Mouse (Mus musculus) B cell, adult 2 months (primary cell): ENCODE results near the gene Rhoc.
A peak's percentile ranks its signal among the peaks of the same experiment; 100 is the strongest.
"Not testable (repeated sequence)": the region's sequence is repeated elsewhere in the genome, so short reads cannot be mapped to it uniquely, and the experiment has no call there.

Experiments
- DNase-seq, 2 experiments: peaks; one replicate each; pipeline ENCODE4 v3.0.0; 2022

The Rhoc gene

DNA sequence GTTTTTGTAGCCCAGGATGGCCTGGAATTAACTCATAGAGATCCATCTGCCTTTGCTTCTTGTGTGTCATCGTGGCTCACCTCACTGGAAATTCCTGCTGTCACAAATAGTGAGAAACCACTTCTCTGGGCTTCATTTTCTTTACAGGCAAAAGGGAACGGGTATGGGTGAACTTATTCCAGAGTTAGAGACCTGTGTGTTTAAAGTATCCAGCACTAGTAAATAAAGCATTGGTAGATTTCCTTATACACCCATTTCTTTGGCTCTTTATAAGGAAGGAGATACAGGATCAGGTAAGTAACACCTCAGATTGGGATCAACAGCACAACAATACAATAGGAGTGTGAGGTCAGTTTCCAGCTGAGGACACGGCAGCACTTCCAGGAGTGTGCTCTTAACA, at the start of gene Rhoc:
TSS of gene Rhoc (plus strand) at position 301 of the 400 bp plus-strand sequence.
- DNase-seq = no peak

DNA sequence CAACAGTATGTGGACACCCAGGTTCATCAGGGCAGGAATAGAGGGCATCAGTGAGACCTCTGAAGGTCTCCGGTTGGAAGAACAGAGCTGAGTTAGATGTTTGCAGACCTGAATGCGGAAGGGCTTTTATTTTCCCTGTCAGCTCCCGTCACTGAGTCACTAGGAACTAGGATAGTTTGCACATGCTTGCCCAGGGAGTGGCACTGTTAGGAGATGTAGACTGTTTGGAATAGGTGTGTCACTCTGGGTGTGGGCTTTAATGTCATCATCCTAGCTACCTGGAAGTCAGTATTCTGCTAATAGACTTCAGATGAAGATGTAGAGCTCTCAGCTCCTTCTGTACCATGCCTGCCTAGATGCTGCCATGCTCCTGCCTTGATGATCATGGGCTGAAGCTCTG, 46.2 kb upstream of the Rhoc start:
- DNase-seq = no peak

DNA sequence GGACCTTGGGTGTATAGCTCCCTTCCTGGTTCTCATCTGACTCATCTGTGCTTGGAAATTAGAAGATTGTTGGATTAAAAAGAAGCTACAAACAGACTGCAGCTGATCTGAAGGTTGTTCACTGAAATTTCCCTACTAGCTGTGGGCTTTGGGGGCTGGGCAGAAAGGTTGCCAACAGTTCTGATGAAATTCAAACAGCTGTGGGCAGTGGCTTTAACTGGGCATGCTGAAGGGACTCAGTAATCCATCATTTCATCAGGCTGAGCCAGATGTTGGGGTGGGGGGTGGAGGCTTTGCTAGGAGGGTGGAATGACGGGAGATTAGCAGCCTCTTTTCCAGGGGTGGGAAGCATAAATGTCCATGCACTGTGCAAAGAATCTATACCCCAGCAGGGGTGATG, 45.0 kb upstream of the Rhoc start:
- no peak for DNase-seq

DNA sequence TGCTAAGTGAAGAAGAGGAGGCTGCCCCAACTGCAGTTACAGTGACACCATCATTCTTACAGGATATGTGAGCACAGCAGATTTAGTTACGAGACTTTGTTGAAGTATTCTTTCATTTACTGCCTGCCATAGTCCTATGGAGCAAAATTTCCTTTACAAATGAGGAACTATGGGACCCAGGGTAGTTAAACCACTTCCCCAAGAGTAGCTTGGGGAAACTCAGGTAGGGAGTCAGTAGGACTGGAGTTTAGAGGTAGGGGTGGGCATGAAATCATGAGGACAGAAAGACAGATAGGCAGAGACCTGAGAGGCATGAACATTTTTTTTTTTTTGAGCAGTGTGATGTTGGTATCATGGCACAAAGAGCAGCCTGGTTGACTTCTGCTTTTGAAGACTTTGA, 44.3 kb upstream of the Rhoc start:
- DNase-seq = no peak

DNA sequence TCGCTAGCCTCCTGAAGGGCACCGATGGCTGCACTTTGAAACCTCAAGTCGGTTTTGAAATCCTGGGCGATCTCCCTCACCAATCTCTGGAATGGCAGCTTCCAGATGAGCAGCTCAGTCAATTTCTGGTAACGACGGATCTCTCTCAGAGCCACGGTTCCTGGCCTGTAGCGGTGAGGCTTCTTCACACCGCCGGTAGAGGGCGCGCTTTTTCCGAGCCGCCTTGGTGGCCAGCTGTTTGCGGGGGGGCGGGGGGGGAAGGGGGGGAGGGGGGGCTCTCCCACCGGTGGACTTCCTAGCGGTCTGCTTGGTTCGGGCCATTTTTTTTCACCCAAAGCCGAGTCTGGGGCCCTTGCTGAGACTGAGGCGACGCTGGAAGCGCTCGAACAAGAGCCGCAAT, 35.3 kb upstream of the Rhoc start:
- DNase-seq = peak; percentile 33 to 42

DNA sequence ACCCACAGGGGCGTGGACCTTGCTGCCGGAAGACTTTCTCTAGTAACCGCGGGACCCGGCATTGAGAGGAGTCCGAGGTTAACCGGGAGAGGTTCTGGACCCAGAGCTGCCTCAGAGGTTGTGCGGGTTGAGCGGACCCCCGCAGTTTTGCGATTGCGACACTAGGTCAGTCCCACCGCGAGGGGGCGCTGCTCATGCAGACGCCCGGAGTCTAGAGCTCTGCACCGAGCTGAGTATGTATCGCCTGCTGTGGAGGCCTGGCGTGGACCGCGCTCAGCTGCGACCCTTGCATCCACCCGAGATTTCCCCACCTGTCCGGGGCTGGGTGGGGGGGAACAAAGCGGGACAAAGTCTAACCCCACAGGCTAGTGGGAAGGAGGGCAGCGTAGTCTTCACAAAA, 29.8 kb upstream of the Rhoc start:
- DNase-seq = peak; percentile 79 to 80

DNA sequence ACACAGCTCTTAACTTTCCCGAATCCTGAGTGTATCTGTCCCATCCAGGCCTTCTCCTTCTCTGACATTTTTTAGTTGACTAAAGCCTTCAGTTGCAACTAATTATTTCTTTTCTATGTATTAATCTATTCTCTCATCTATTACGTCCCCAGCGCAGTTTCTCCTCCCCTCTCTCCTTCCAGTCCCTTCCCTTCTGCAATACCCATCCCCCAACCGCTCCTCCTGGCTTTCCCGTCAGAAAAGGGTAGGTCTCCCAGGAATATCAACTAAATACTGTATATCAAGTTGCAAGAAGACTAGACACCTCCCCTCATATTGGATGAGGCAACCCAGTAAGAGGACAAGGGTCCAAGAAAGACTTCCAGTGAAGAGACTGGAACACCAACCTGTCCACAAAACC, 29.3 kb upstream of the Rhoc start:
- DNase-seq = no peak

DNA sequence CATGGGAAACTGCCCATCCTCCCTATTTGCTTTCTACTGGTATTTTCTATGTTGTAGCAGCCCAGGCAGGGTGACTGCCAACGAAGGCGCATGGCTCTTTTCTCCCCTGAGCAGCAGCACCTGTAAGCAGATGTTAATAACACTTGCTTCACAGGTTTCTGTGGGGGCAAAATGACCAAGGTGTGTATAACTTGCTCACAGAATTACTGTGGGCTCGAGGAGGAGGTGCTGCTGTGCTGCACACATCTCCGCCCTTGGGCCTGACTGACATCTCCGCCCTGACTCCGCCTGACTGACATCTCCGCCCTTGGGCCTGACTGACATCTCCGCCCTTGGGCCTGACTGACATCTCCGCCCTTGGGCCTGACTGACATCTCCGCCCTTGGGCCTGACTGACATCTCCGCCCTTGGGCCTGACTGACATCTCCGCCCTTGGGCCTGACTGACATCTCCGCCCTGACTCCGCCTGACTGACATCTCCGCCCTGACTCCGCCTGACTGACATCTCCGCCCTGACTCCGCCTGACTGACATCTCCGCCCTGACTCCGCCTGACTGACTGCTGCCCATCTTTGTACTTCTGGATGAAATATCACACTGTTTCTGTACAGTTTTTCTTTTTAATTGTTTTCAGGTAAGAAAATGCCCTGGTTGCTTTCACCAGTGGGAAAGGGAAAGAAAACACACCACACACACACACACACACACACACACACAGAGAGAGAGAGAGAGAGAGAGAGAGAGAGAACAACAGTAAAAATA, 25.9 kb upstream of the Rhoc start:
- not testable (repeated sequence) for DNase-seq

DNA sequence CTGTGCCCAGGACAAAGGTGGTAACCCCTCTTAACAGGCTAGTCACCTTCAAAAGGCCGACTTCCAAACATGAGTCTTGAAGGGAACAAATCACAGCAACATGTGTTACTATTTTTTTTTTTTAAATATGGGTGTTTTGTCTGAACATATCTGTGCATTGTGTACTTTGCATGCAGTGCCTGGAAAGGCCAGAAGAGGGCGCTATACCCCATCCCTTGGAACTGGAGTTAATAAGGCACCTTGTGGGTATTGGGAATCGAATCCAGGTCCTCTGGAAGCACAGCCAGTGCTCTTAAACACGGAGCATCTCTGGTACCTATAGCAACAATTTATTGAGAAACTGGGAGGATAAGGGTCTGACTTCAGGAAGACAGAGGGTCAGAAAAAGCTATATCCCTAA, 23.2 kb upstream of the Rhoc start:
- DNase-seq = peak; percentile 43 to 52

DNA sequence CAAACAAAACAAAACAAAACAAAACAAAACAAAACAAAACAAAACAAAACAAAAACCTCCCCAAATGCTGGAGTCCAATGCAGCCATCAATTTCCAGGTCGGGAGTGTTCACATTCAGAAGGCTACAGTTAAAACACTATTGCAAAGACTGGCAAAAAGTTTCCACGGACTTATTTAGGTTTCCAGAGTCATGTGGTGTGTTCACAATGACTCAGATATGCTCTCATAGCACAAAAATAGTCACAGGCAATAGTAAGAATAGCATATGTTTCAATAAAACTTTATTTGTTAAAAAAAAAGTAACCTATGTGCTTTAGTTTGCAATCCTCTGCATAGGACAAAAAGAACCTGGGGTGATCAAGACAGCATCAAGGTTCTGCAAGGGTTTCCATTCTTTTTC, 21.0 kb upstream of the Rhoc start:
- no peak for DNase-seq

DNA sequence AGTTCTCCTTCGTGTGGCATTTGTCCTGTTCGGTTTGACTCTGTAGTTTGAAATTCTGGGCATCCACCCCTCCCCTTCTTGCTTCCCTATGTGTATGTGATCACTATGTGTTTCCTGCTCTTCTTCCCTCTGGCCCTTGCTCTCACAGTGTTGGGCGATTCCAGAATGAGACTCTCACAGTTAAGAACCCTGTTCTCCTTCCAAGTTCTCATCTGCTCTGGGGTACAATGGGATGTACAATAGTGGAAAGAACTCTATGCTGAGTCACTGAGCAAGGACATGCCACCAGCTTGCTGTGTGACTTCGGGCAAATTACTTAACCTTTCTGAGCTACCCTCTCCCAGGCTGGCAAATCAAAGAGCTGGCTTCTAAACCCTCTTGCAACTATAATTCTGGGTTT, 20.5 kb upstream of the Rhoc start:
- DNase-seq = no peak

DNA sequence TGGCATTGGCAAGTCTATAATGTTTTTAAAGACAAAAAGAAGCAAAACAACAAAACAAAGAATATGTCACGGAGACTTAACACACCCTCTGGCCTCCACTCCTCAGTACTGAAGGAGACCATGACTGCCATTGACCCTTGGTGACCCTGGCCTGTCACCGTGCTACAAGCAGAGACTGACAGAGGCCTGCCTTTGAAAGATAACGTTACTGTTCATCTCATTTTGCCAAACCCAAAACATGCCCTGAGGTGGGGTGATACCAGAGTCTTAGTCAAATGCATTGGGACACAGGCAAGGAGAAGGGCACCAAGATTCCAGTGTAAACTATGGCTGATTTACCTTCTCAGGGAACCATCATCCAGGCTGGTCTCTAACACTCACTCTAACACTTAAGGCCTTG, 19.0 kb upstream of the Rhoc start:
- DNase-seq = no peak

DNA sequence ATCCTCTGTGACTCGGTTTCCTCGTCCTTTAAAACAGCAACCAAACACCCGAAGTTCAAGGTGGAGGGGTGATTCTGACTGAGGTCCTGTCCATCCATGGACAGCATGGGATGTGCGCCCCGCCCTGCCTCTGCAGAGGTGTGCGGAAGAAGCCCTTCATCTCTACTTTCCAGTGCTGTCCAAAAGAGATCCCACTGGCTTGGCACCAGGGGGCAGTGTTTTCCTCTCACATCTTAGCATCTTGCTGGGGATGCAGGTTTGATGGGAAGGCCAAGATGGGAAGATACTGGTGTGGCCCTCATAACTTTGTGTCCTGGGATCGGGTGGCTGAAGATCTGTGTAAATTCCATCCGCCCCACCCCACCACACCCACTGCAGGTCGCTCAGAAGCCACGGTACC, 18.1 kb upstream of the Rhoc start:
- peak; percentile 43 to 44 for DNase-seq

DNA sequence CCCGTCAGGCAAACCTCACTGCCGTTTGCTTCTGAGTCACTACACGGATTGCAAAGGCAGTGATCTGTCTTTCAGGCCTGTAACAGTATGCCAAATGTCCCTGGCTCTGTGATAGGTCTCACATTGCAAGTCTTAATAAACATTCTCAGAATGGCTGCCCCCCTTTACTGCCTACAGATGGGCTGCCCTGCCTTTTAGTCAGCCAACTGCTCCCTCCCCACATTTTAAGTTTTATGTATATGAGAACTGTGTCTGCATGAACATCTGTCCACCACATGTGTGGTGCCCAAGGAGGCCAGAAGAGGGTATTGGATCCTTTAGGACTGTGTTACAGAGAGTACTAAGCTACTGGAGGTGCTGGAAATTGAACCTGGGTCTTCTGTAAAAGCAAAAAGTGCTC, 17.3 kb upstream of the Rhoc start:
- no peak for DNase-seq

DNA sequence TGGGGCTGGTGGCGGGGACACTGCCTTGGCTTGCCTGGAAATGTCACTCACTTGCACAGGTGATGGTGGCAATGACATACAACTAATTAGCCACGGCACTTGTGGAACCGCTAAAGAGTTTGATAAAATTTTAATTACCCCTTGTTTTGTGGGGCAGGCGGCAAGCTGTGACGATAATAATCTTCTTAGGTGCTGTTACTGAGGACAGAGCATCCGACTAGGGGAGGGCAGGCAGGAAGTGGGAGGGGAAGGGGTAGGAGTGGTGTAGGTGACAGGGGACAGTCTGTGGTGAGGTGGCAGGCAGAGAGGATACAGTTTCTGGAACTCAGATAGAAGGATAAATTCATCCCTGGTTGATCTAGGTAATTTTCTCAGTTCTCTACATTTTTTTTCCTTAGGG, 16.7 kb upstream of the Rhoc start:
- no peak for DNase-seq

DNA sequence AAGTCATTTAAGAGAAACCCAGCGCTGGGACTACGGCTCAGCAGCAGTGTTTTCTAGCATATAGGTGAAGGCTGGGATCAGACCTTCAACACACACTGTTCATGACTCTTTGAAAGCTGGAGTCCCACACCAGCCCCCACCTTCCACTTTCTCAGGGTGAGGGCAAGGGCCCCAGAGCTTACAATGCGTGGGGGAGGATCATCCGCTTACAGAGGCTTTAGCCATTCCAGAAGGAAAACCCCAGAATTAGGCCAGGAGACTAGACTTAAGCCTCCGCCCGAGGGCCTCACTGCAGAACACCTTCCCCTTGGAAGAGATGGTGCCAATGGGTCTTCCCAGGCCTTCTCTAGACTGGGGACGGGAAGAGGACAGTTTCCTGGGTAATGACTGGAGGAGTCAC, 14.9 kb upstream of the Rhoc start:
- DNase-seq = no peak

DNA sequence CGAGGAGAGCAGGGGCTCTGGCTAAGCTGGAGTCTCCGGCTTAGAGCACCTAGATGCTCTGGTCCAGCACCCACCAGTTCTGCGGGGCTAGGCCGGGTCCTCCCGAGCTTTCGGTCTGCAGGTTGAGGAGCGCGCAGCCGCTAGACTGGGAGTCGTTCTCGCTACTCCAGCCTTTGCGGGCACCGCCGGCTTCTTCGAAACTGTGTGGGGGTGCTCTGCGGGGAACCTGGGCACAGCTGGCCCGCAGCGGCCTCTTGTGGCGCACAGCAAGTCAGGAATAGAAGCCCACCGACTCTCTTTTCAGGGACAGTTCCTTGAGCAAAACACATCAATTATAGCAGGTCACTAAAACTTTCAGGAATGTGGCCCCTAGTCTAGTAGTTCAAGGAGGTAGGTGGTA, 10.8 kb upstream of the Rhoc start:
- DNase-seq = peak; percentile 33 to 38

DNA sequence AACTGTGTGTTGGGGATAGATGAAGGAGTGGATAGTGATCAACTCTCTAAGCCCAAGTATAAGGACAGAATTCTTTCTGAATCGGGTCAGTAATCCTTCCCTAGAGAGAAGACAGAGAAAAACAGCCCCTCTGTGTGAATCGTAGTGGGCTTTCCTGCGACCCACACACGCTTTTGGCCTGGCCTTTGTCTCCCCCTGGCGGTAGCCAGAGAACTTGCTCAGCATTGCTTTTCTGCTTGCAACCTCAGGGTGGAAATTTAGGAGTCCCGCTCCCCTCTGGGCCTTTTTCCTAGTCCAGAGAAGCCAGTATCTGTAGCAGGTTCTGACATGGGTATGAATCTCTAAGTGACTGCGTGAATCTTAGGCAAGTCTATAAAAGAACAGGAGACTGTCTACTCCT, 8.2 kb upstream of the Rhoc start:
- DNase-seq = peak; percentile 77

DNA sequence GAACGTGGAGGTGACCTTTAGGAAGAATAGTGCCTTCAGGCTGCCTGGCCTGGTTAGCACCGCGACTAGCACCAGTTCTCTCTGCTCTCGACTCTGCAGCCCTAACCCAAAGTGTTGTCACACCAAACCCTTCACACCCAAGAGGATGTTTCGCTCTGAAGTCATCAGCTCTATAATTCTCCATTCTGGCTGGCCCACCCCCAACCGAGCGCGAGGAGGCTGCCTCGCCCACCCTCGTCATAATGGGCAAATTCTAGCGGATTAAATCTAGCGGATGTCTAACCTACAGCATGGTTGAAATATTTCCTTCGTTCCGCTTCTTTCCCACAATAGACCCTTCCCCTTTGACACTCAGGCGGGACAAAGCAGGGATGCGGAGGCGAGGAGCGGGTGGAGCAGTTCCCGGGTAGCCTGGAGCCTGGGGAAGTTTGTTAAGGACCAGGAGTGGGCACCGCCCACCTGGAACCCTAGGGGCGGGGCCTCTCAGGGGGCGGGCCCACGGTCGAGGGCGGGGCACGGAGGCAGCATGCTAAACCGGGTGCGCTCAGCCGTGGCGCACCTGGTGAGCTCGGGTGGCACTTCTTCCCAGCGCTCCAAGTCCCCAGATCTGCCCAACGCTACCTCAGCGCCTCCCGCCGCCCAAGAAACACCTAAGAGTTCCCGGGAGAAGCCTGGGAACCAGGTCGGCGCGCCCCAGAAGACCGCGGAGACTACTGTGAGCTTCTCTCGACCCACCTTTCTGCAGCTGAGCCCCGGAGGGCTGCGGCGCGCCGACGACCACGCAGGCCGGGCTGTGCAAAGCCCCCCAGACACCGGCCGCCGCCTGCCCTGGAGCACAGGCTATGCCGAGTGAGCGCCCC, 7.4 kb upstream of the Rhoc start, which contains the start of gene Ppm1j:
TSS of gene Ppm1j (plus strand) at position 496 of the 860 bp plus-strand sequence.
- peak; percentile 64 to 67 for DNase-seq

DNA sequence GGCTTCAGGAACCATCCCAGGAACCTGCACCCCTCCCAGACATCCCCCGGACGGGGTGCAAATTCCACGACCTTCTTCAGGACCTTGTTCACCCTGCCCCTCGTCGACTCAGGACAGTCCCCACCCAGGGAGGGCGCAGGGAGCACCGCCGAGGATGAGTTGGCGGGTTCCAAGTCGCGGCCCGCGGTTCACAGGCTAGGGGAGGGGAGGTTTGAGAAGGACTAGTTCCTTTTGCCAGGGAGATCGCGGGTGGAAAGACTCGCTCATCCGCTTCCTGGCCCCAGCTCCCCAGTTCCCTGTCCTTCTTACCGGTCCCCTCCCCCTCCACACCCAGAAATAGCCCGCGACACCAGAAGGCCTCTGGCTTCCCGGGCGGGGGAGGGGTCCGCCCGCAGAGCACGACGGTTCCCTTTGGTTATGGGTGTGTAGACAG, 6.7 kb upstream of the Rhoc start, which contains the start of gene Fam19a3:
TSS of gene Fam19a3 (minus strand) at position 370 of the 433 bp plus-strand sequence.
- DNase-seq = peak; percentile 34 to 36

DNA sequence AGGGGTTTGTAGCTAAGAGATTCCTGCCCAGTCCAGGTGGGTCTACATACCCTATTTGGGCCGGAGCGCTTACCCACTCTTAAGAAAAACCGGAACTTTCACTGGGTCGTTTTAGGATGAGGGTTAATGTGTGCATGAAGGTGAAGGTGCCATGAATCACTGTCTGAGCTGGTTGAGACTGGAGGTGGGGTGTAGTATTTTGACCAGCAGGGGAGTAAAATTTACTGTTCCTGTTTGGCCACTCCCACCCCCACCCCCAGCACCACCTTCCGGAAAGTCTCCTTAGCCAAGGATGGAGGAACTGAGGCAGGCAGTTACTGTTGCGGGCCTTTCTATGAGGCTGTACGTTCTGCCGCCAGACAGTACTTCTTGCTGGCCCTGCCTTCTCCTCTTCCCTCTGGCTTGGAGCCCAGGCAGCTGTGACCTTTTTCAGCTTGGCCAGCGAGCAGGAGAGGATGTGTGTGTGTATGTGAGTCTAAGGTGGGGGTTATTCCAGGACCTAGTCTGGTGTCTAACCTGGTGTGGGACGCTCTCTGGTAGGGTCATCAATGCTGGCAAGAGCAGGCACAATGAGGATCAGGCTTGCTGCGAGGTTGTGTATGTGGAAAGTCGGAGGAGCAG, 6.0 kb upstream of the Rhoc start:
- no peak for DNase-seq

DNA sequence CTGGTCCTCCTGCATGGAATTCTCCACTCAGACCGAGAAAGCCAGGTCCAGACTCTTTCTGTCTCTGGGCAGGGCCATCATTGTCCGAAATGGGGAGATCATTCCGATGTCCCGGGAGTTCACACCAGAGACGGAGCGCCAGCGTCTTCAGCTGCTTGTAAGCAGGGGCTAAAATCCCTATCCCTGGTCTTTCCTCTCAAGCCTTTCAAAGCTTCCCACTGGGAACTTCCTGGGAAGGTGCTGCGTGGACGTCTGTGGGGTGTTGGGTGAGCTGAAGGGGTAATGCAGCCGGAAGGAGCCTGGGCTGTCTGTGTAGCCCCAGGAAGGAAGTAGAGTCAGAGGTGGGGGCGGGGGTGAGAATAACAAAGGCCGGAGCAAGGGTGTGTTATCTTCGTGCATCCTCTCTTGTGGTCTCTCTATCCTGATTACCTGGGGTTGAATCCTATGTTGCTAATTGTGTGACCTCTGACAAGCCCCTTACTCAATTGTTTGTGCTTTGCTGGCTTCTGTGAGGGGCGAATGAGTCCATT, 4.1 kb upstream of the Rhoc start:
- no peak for DNase-seq

DNA sequence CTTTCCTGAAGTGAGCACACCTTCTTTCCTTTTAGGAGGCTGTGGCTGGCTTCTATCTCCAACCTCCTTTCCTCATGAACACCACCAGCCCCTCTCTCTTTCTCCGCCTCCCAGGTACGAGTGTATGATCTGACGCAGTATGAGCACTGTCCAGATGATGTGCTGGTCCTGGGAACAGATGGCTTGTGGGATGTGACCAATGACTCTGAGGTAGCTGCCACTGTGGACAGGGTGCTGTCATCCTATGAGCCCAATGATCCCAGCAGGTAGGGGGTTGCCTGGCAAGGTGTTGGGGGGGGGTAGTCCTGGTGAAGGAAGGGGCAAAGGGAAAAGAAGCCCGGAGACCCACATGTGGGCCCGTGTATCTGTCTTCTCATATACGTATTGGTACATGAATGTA, 2.9 kb upstream of the Rhoc start:
- DNase-seq = no peak
